Comparison of ENCODE assay signal across 24 mouse cellular contexts in the genomic region with DNA sequence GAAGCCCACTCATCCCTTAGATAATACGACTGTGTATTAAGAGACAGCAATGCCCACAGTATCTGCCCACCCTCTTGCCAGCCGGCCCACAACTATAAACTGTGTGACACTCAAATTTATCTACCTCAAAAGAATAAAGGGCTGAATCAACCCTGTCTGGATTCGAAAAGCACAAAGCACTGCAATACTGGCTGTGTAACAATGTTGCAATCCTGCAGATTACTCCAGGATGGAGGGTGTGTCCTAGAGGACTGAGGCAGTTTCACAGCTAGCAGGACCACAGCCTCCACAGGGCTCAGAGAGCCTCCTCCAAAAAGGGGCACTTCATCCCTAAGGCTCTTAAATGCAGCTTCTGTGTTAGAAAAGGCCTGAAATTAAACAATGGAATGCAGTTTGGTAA. TPM values are rescaled to one million over a fixed set of nuclear protein-coding genes. Genes with fewer than 3 reads are reported as not detected.
DNase-seq lines count a peak whose midpoint lies in the region; ATAC-seq and TF ChIP-seq lines count a peak whose summit lies in the region.
"Had no signal": no experiment of that assay in that cellular context is flagged by ENCODE, and none has a peak within 500 bp of the region (broad histone marks: within the 10 kb centered on the region; RNA-seq: fewer than 3 reads in every experiment).

No protein-coding gene starts in this region.

- H3ac ChIP-seq in myocyte (ENCODE audit: control insufficient read depth, insufficient read length), result no peak overlapping the region

- no peak overlapping the region for H3K4me2 ChIP-seq in lung, postnatal 0 days (replicated peaks; ENCODE audit: low read depth, low read length)
- peak overlapping the region; percentile 21 for H3K4me2 ChIP-seq in myocyte (ENCODE audit: low read depth)
- H3K4me2 ChIP-seq: embryonic facial prominence, embryonic 12.5 days; embryonic facial prominence, embryonic 15.5 days; forebrain, embryonic 12.5 days; heart, embryonic 11.5 days; hindbrain, embryonic 12.5 days; hindbrain, embryonic 15.5 days had no signal

- TF ChIP-seq EP300 in lung, postnatal 0 days (IDR thresholded peaks at IDR 0.05), result no peak

- 72% methylated on average over 3 of the region's 3 CpGs for WGBS in lung, postnatal 0 days

- TF ChIP-seq POLR2A in myocyte (IDR thresholded peaks at IDR 0.05; ENCODE audit: insufficient read length, low read depth), result no peak

- H3K4me1 ChIP-seq in lung, postnatal 0 days (ENCODE audit: insufficient read depth, low read depth, low read length), result no peaks in the 10 kb centered on the region
- H3K4me1 ChIP-seq: embryonic facial prominence, embryonic 12.5 days; embryonic facial prominence, embryonic 15.5 days; forebrain, embryonic 12.5 days; hindbrain, embryonic 12.5 days; hindbrain, embryonic 15.5 days had no signal

- H3K27ac ChIP-seq in lung, postnatal 0 days (ENCODE audit: low read length), result no peak overlapping the region
- H3K27ac ChIP-seq: embryonic facial prominence, embryonic 12.5 days; embryonic facial prominence, embryonic 15.5 days; forebrain, embryonic 12.5 days; hindbrain, embryonic 12.5 days; hindbrain, embryonic 15.5 days had no signal

- no peaks in the 10 kb centered on the region for H3K9me3 ChIP-seq in lung, postnatal 0 days (ENCODE audit: low read length)
- H3K9me3 ChIP-seq: embryonic facial prominence, embryonic 12.5 days; embryonic facial prominence, embryonic 15.5 days; forebrain, embryonic 12.5 days; G1E; hindbrain, embryonic 12.5 days; hindbrain, embryonic 15.5 days had no signal

- H3K4me3 ChIP-seq in lung, postnatal 0 days (ENCODE audit: low read depth, low read length), result no peak overlapping the region
- H3K4me3 ChIP-seq in myocyte, result no peak overlapping the region
- H3K4me3 ChIP-seq: embryonic facial prominence, embryonic 12.5 days; embryonic facial prominence, embryonic 15.5 days; forebrain, embryonic 12.5 days; hindbrain, embryonic 12.5 days; hindbrain, embryonic 15.5 days had no signal

- no peak overlapping the region for H3K9ac ChIP-seq in lung, postnatal 0 days (replicated peaks; ENCODE audit: low read depth)
- H3K9ac ChIP-seq: embryonic facial prominence, embryonic 12.5 days; embryonic facial prominence, embryonic 15.5 days; forebrain, embryonic 12.5 days; hindbrain, embryonic 12.5 days; hindbrain, embryonic 15.5 days had no signal

- no peak for TF ChIP-seq CTCF in lung, postnatal 0 days (IDR thresholded peaks at IDR 0.05)
- peak; percentile 11 for TF ChIP-seq CTCF in Patski (IDR thresholded peaks at IDR 0.05)

- in situ Hi-C loops in Patski (cut with MboI; ENCODE audit: low pct_unique_long_range_greater_than_20kb), result no loop called here

- H3K36me3 ChIP-seq in lung, postnatal 0 days (ENCODE audit: insufficient read depth, low read length), result peaks cover 20% of the 10 kb centered on the region
- H3K36me3 ChIP-seq in myocyte (ENCODE audit: control insufficient read depth, insufficient read depth), result peaks cover 88% of the 10 kb centered on the region

- POLR2A ChIA-PET in Patski (lab: Charles Lee), result no interaction called here

- H3K79me2 ChIP-seq in myocyte (ENCODE audit: control insufficient read depth, insufficient read depth), result no peaks in the 10 kb centered on the region

- ATAC-seq in lung, postnatal 0 days, result no peak
- no peak for ATAC-seq in Patski
- ATAC-seq: forebrain, embryonic 16.5 days had no signal

- no peaks in the 10 kb centered on the region for H3K27me3 ChIP-seq in lung, postnatal 0 days (replicated peaks; ENCODE audit: insufficient read depth, low read length)
- H3K27me3 ChIP-seq in Patski, result no peaks in the 10 kb centered on the region
- H3K27me3 ChIP-seq in myocyte (ENCODE audit: control insufficient read depth, insufficient read depth, insufficient read length), result no peaks in the 10 kb centered on the region
- H3K27me3 ChIP-seq: CH12.LX; embryonic facial prominence, embryonic 12.5 days; embryonic facial prominence, embryonic 15.5 days; forebrain, embryonic 12.5 days; hindbrain, embryonic 12.5 days; hindbrain, embryonic 15.5 days had no signal

- DNase-seq in lung, postnatal 0 days (ENCODE audit: low spot score), result peak; percentile 19
- no peak for DNase-seq in lung, postnatal 14 days
- DNase-seq in 3T3-L1 (ENCODE audit: low read depth, low spot score) (peak; percentile 42), Patski (ENCODE audit: low read depth, low spot score) (no peak)
- no peak for DNase-seq in embryo, embryonic 9.5 days (ENCODE audit: extremely low spot score)
- DNase-seq in adrenal gland, postnatal 4 days (ENCODE audit: low spot score in 2 of 2), result no peak
- DNase-seq: adrenal gland, adult 2 months; adrenal gland, postnatal 14 days; B cell, adult 2 months; cerebellum, adult 11-12 months; cerebellum, adult 8-10 months; cerebellum, postnatal 10 days; gastrocnemius, postnatal 10 days; heart, adult 11 months had no signal

- CTCF ChIA-PET in Patski (lab: Charles Lee), result no interaction called here

TF ChIP-seq in myocyte, 11 proteins besides CTCF, POLR2A, EP300 and RAD21:
- TF ChIP-seq USF1 (IDR thresholded peaks at IDR 0.05; ENCODE audit: low read depth), result no peak
- TF ChIP-seq CEBPB (IDR thresholded peaks at IDR 0.05; ENCODE audit: insufficient read depth, poor library complexity, severe bottlenecking), result peak; percentile 90

RNA-seq across cellular contexts. Expression of gene Rps6kb1, which starts 28.0 kb away (rescaled TPM):
- polyA plus RNA-seq in lung, postnatal 0 days (2015; fragmentation: Nextera tagmentation; extraction: Ambion mirVana), result 35.5 and 35.6 TPM in 2 replicates
- 39.2 TPM for polyA plus RNA-seq in Patski (2021)
- polyA plus RNA-seq in myocyte (2012; fragmentation: generic; extraction: Trizol), result 13.0 TPM
- total RNA-seq in adrenal gland, postnatal 4 days (2021), result 10 to 100 TPM; 50.5 to 53.2 TPM

RNA-seq across cellular contexts. Expression of gene Tubd1, which starts 28.2 kb away (rescaled TPM):
- polyA plus RNA-seq in lung, postnatal 0 days (2015; fragmentation: Nextera tagmentation; extraction: Ambion mirVana), result 7.3 and 7.5 TPM in 2 replicates
- polyA plus RNA-seq in Patski (2021) (10.9 TPM), myocyte (2012; fragmentation: generic; extraction: Trizol) (6.6 TPM)
- total RNA-seq in adrenal gland, postnatal 4 days (2021), result 1 to 10 TPM; 6.3 to 7.5 TPM

RNA-seq across cellular contexts. Expression of gene Rnft1, which starts 32.2 kb away (rescaled TPM):
- polyA plus RNA-seq in lung, postnatal 0 days (2015; fragmentation: Nextera tagmentation; extraction: Ambion mirVana), result 40.0 and 44.6 TPM in 2 replicates
- 34.3 TPM for polyA plus RNA-seq in Patski (2021)
- polyA plus RNA-seq in myocyte (2012; fragmentation: generic; extraction: Trizol), result 8.2 TPM
- total RNA-seq in adrenal gland, postnatal 4 days (2021), result 10 to 100 TPM; 37.1 to 39.0 TPM

Comparison
In these comparisons a context has a peak if more than half of its experiments do, and no peak if none do; other contexts are left out.
1. DNase-seq: peak in lung, postnatal 0 days (single experiment) and 3T3-L1 (single experiment); none in lung, postnatal 14 days (single experiment), Patski (single experiment), embryo, embryonic 9.5 days (single experiment) and adrenal gland, postnatal 4 days (0 of 2).